Mouse (Mus musculus): Measurements from ENCODE around the gene Atp1b3.

DNA sequence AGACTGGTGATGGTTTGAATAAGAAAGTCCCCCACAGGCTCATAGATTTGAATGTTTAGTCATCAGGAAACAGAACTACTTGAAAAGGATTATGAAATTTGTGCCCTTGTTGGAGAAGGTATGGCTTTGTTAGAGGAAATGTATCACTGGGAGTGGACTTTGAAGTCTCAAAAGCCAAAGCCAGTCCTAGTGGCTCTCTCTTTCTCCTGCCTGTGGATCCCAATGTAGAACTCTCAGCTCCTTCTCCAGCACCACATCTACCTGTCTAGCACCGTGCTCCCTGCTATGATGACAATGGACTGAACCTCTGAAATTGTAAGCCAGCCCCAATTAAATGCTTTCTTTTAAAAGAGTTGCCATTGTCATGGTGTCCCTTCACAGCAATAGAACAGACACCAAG is 12.9 kb upstream of the Atp1b3 start:
- no peak for TF ChIP-seq CTCF (IDR thresholded peaks at IDR 0.05; ENCODE audit: low read depth)
- no peak for TF ChIP-seq EP300 (IDR thresholded peaks at IDR 0.05; ENCODE audit: low read depth)

Data from liver, embryonic 14.5 days (tissue).